Mouse (Mus musculus) limb, embryonic 12.5 days (tissue): ENCODE measurements at regions not wholly inside any gene's neighbourhood (a gene's known extent, or its start where the extent isn't known, plus 50 kb on each side); places are given as distances from the start of the nearest gene placed in this dataset.

Experiments used
- ATAC-seq: fragments of 200-750 bp; cut with Nextera tagmentation; 2 replicates; pipeline ENCODE4 v1.8.0; 2017; ENCODE audit warnings: low read depth, moderate TSS enrichment; ENCODE audit not compliant: insufficient number of reproducible peaks, insufficient read depth, low FRiP score, low TSS enrichment
- H3K27ac ChIP-seq: fragments of 300-500 bp; sonication (generic); 2 replicates; pipeline ENCODE4 v1.5.1; 2016; ENCODE audit warnings: mild to moderate bottlenecking, moderate library complexity
- H3K27me3 ChIP-seq: fragments of 300-500 bp; sonication (generic); 2 replicates; pipeline ENCODE4 v1.6.1; 2016; ENCODE audit warnings: mild to moderate bottlenecking, moderate library complexity
- H3K36me3 ChIP-seq: fragments of 300-500 bp; sonication (generic); 2 replicates; pipeline ENCODE4 v1.6.1; 2016; ENCODE audit warnings: mild to moderate bottlenecking, moderate library complexity
- H3K4me1 ChIP-seq: fragments of 300-500 bp; sonication (generic); replicated peaks from 2 replicates; pipeline ENCODE4 v1.6.1; 2016
- H3K4me2 ChIP-seq: fragments of 300-500 bp; sonication (generic); 2 replicates; pipeline ENCODE4 v1.6.1; 2016; ENCODE audit warnings: mild to moderate bottlenecking, moderate library complexity
- H3K4me3 ChIP-seq: fragments of 300-500 bp; sonication (generic); replicated peaks from 2 replicates; pipeline ENCODE4 v1.5.1; 2016; ENCODE audit warnings: mild to moderate bottlenecking
- H3K9ac ChIP-seq: fragments of 300-500 bp; sonication (generic); replicated peaks from 2 replicates; pipeline ENCODE4 v1.6.1; 2016; ENCODE audit warnings: mild to moderate bottlenecking, moderate library complexity
- H3K9me3 ChIP-seq: fragments of 300-500 bp; sonication (generic); 2 replicates; pipeline ENCODE4 v1.6.1; 2016; ENCODE audit warnings: mild to moderate bottlenecking, moderate library complexity
- WGBS: fragments of 180-500 bp; shearing (Covaris S2); methylation state at CpG from one replicate; pipeline ENCODE4 v1.1.7; 2016; 5-methylcytosine and 5-hydroxymethylcytosine counted together

DNA sequence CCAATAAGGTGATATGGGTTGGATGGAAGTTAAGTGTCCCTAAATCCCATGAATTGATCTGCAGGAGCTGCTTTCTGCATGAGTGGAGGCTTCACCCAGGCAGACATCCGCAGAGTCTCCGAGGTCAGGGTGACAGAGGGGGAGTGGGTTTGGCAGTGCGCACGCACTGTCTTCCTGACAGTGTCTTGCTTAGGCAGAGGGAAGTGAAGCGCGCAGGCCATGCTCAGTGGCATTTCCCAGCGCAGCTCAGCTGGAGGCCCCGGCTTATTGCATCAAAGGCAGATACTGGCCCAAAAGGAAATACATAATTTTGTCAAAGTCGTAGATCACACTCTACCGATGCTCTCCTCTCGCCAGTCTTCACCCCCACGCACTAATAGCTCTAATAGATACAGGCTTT is 252.7 kb upstream of the Dnajc24 start:
- Histone ChIP-seq H3K9ac (no peak overlapping the region), H3K36me3 (no peaks in the 10 kb centered on the region), H3K9me3 (no peaks in the 10 kb centered on the region), H3K4me1 (0 out of 2 replicates have a peak, but pooled peaks cover 3% of the 10 kb centered on the region), H3K27me3 (no peaks in the 10 kb centered on the region), H3K4me3 (no peak overlapping the region), H3K27ac (no peak overlapping the region), H3K4me2 (no peak overlapping the region)
- no peak for ATAC-seq
- WGBS: 55% methylated on average over 12 of the region's 12 CpGs

DNA sequence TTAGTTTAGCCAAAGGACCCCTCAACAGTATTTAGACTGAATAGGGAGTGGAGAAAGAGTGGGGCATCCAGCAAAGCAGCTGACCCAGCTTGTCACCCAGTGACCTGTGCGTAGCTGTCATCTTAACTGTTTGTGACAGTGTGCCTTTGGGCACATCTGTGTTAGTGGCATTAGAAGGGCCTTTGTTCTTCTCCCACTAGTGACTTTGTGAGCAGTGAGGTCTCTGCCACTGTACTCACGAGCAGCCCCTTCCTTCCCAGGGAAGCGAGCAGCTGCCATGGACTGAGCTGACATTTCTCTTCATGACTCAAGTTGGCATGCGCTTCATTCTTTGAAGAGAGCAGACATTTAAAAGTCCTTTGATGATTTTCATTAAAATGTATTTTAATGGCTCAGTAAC is 231.0 kb upstream of the Dnajc24 start:
- Histone ChIP-seq H3K36me3 (no peaks in the 10 kb centered on the region), H3K4me1 (no peaks in the 10 kb centered on the region), H3K4me2 (no peak overlapping the region), H3K4me3 (no peak overlapping the region), H3K9me3 (no peaks in the 10 kb centered on the region), H3K27ac (no peak overlapping the region), H3K9ac (no peak overlapping the region), H3K27me3 (no peaks in the 10 kb centered on the region)
- no peak for ATAC-seq
- WGBS: 75% methylated on average over 4 of the region's 4 CpGs

GRCm38 (mm10) chr2:106231136-106231535 is 227.8 kb upstream of the Dnajc24 start:
- Histone ChIP-seq H3K4me3 (no peak overlapping the region), H3K9me3 (no peaks in the 10 kb centered on the region), H3K27ac (no peak overlapping the region), H3K4me1 (no peaks in the 10 kb centered on the region), H3K27me3 (no peaks in the 10 kb centered on the region), H3K36me3 (no peaks in the 10 kb centered on the region), H3K4me2 (no peak overlapping the region), H3K9ac (no peak overlapping the region)
- ATAC-seq: no peak
- WGBS: 84% methylated on average over 5 of the region's 5 CpGs

GRCm38 (mm10) chr2:106230021-106230420 is 226.7 kb upstream of the Dnajc24 start:
- ATAC-seq: no peak
- H3K36me3 ChIP-seq: no peaks in the 10 kb centered on the region
- H3K4me1 ChIP-seq: no peaks in the 10 kb centered on the region
- no peak overlapping the region for H3K4me3 ChIP-seq
- no peak overlapping the region for H3K9ac ChIP-seq
- no peak overlapping the region for H3K4me2 ChIP-seq
- no peaks in the 10 kb centered on the region for H3K27me3 ChIP-seq
- no peak overlapping the region for H3K27ac ChIP-seq
- no peaks in the 10 kb centered on the region for H3K9me3 ChIP-seq
- 79% methylated on average over 3 of the region's 3 CpGs for WGBS

DNA sequence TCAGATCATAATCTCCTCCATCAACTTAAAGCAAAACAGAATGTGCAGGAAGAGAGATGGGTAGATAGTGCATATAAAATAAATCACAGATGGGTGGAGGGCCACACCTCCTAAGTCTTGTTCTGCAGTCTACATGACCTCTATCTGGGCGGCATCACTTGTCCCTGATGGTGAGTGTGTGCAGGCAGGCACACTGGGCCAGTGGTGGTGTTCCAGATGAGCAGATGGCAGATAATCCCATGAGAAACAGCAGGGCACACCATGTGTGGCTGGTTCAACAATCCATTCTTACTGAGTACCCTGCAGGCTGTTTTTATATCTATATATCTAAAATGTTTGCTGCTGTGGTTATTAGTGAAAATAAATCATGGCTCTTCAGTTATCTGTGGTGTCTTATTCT is 224.9 kb upstream of the Dnajc24 start:
- H3K27me3 ChIP-seq: no peaks in the 10 kb centered on the region
- WGBS: 65% methylated on average over 1 of the region's 1 CpGs
- H3K4me2 ChIP-seq: no peak overlapping the region
- no peak for ATAC-seq
- H3K9ac ChIP-seq: no peak overlapping the region
- no peaks in the 10 kb centered on the region for H3K9me3 ChIP-seq
- H3K4me1 ChIP-seq: no peaks in the 10 kb centered on the region
- no peaks in the 10 kb centered on the region for H3K36me3 ChIP-seq
- no peak overlapping the region for H3K27ac ChIP-seq
- H3K4me3 ChIP-seq: no peak overlapping the region

GRCm38 (mm10) chr2:106216169-106216568 is 212.8 kb upstream of the Dnajc24 start:
- Histone ChIP-seq H3K9me3 (no peaks in the 10 kb centered on the region), H3K36me3 (no peaks in the 10 kb centered on the region), H3K4me3 (no peak overlapping the region), H3K4me2 (no peak overlapping the region), H3K27ac (no peak overlapping the region), H3K4me1 (no peaks in the 10 kb centered on the region), H3K9ac (no peak overlapping the region), H3K27me3 (no peaks in the 10 kb centered on the region)
- ATAC-seq: no peak
- 89% methylated on average over 3 of the region's 3 CpGs for whole genome bisulfite sequencing

GRCm38 (mm10) chr2:106213740-106214139 is 210.4 kb upstream of the Dnajc24 start:
- Histone ChIP-seq H3K4me1 (no peaks in the 10 kb centered on the region), H3K4me2 (no peak overlapping the region), H3K9me3 (no peaks in the 10 kb centered on the region), H3K27me3 (no peaks in the 10 kb centered on the region), H3K27ac (no peak overlapping the region), H3K9ac (no peak overlapping the region), H3K4me3 (no peak overlapping the region), H3K36me3 (no peaks in the 10 kb centered on the region)
- 82% methylated on average over 4 of the region's 4 CpGs for WGBS
- ATAC-seq: no peak

DNA sequence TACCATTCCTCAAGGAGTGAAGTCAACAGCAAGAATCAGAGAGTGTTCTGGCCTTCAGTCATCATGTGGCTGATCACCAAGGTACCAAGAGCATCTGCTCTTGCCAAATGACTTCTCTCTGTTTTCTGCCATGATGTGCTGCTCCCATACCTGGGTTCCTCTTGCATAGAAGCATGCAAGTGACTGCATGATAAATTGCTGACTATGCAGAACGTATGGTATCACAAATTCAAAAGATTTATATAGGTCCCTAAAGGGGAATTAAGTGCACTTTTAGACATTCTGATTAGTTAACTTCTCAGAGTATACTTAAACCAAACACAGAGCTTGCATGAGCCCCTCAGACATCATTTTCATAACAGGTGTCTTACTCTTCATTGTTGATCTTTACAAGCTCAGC is 207.4 kb upstream of the Dnajc24 start:
- ATAC-seq: no peak
- H3K9me3 ChIP-seq: no peaks in the 10 kb centered on the region
- no peak overlapping the region for H3K27ac ChIP-seq
- H3K4me3 ChIP-seq: no peak overlapping the region
- no peak overlapping the region for H3K9ac ChIP-seq
- H3K27me3 ChIP-seq: no peaks in the 10 kb centered on the region
- no peaks in the 10 kb centered on the region for H3K36me3 ChIP-seq
- no peak overlapping the region for H3K4me2 ChIP-seq
- no peaks in the 10 kb centered on the region for H3K4me1 ChIP-seq
- 80% methylated on average over 1 of the region's 1 CpGs for WGBS

GRCm38 (mm10) chr2:106208767-106209250 is 205.5 kb upstream of the Dnajc24 start:
- Histone ChIP-seq H3K9me3 (no peaks in the 10 kb centered on the region), H3K4me2 (no peak overlapping the region), H3K27me3 (no peaks in the 10 kb centered on the region), H3K4me3 (no peak overlapping the region), H3K4me1 (no peaks in the 10 kb centered on the region), H3K27ac (no peak overlapping the region), H3K9ac (no peak overlapping the region), H3K36me3 (no peaks in the 10 kb centered on the region)
- WGBS: 74% methylated on average over 4 of the region's 4 CpGs
- no peak for ATAC-seq

- Histone ChIP-seq H3K27ac (no peak overlapping the region), H3K4me1 (no peaks in the 10 kb centered on the region), H3K27me3 (peaks cover 4% of the 10 kb centered on the region; the same call in 1 of the 2 replicates), H3K36me3 (no peaks in the 10 kb centered on the region), H3K4me3 (no peak overlapping the region), H3K9ac (no peak overlapping the region), H3K4me2 (no peak overlapping the region), H3K9me3 (peaks cover 4% of the 10 kb centered on the region)
- no peak for ATAC-seq
- WGBS: 94% methylated on average over 2 of the region's 2 CpGs
Measured at GRCm38 (mm10) chr2:106200130-106200529, 196.8 kb upstream of the Dnajc24 start.

GRCm38 (mm10) chr2:106195170-106195569 is 191.8 kb upstream of the Dnajc24 start:
- Histone ChIP-seq H3K27me3 (peaks cover 18% of the 10 kb centered on the region), H3K27ac (no peak overlapping the region), H3K36me3 (no peaks in the 10 kb centered on the region), H3K9ac (no peak overlapping the region), H3K9me3 (peaks cover 2% of the 10 kb centered on the region), H3K4me2 (peak overlapping the region; percentile 82; the same call in 1 of the 2 replicates), H3K4me3 (no peak overlapping the region), H3K4me1 (peaks cover 6% of the 10 kb centered on the region; the same call in 1 of the 2 replicates)
- WGBS: 21% methylated on average over 7 of the region's 7 CpGs
- ATAC-seq: no peak

DNA sequence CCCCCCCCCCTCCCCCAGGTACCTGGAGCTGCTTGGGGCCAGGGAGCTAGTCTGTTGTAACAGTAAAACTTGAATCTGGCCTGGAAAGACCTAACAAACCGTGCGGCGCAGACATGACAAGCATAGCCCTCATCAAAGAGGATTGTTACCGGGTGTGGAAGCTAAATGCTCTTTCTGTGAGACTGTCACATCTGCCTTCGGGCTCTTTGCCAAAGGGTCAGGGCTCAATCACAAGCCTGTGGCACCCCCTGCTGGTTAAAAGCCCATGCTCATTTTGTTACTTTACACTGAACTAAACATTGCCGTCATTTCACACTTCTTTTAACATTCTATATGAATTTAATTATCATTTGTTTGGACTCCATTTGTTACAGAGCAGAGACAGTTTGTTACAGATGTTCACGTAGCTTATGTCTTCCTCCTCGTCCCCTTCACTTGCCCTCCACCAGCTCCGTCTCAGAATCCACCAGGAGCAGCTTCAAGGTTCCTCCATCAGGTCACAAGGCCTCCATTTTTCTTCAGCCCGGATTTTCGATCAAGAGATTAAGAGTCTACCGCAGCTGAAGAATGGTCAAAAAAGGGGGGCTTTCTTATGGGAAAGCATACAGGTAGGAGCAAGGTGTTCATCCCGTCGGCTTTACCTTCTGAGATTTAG is 191.1 kb upstream of the Dnajc24 start:
- ATAC-seq: peak; percentile 56; the same call in 1 of the 2 replicates
- H3K4me2 ChIP-seq: peak overlapping the region; percentile 82
- H3K4me1 ChIP-seq: peaks cover 6% of the 10 kb centered on the region; the same call in 1 of the 2 replicates
- H3K27ac ChIP-seq: no peak overlapping the region
- no peaks in the 10 kb centered on the region for H3K9me3 ChIP-seq
- H3K4me3 ChIP-seq: peak overlapping the region; percentile 38
- WGBS: 10% methylated on average over 14 of the region's 14 CpGs
- no peak overlapping the region; the same call in none of the 2 replicates for H3K9ac ChIP-seq
- no peaks in the 10 kb centered on the region for H3K36me3 ChIP-seq
- peaks cover 18% of the 10 kb centered on the region for H3K27me3 ChIP-seq
